Mouse (Mus musculus) cortical plate, adult 2 months (tissue): ENCODE data around the gene Clic1.

Source experiments
- CTCF ChIP-seq: fragments of 200-500 bp; IDR thresholded peaks from 2 replicates; pipeline ENCODE4 v1.5.1; 2011; ENCODE audit warnings: mild to moderate bottlenecking, control low read depth, low read length; ENCODE audit not compliant: insufficient read depth; ENCODE audit errors: extremely low read depth
- POLR2A ChIP-seq: fragments of 200-500 bp; IDR thresholded peaks from 2 replicates; pipeline ENCODE4 v1.6.1; 2011; ENCODE audit warnings: mild to moderate bottlenecking, low read length, control low read depth; ENCODE audit not compliant: insufficient read depth; ENCODE audit errors: extremely low read depth

DNA sequence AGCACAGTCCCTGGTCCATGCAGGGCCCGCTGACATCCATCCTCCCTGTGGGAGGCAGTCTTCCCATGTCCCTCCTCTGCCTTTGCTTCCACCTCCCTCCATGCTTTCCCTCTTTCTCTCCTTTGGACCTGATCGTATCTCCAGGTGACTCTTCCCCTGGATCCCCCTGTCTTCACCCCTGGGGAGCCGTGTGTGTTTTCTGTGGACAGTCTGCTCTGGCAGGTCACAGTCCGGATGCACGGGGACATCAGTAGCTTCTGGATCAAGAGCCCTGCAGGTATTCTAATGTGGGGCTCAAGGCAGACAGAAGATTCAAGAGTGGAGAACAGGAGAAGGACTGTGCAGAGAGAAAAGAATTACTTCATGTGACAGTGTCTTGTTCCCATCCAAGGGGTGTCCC is 26.5 kb upstream of the Clic1 start:
- TF ChIP-seq POLR2A = no peak
- no peak for TF ChIP-seq CTCF
